Mouse (Mus musculus) spleen, adult 2 months (tissue): ENCODE results near the gene Cfp.

Source experiments
- CTCF ChIP-seq: fragments of 200-500 bp; IDR thresholded peaks from 2 replicates; pipeline ENCODE4 v1.5.1; 2011; ENCODE audit warnings: mild to moderate bottlenecking, inconsistent platforms; ENCODE audit not compliant: insufficient read depth, insufficient read length, insufficient replicate concordance; ENCODE audit errors: extremely low read depth
- POLR2A ChIP-seq: fragments of 200-500 bp; IDR thresholded peaks from 2 replicates; pipeline ENCODE4 v1.6.1; 2011; ENCODE audit warnings: low read depth, low read length, inconsistent platforms

DNA sequence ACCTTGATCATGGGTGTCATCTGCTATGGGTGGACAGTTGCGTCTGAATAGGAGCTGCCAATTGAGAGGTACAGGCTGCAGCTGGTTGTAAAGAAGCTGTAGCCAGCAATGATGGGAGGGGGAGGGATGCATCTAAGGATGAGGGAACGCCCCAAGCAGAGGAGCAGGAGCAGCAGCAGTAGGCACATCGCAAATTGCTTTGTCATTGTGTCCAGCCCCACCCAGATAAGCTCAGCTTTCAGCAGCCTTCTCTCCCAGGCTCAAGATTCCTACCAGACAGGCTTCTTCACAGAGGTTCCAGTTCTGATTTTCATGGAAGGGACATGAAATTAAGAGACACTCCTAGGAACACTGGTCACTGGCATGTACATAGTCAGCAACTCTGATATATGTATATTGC, 21.3 kb downstream of the Cfp start:
- no peak for TF ChIP-seq POLR2A
- TF ChIP-seq CTCF = no peak
